Mouse (Mus musculus) olfactory bulb, adult 2 months (tissue): ENCODE measurements around the gene Lmo1. TPM values are rescaled to one million over a fixed set of nuclear protein-coding genes. Genes with fewer than 3 reads are reported as not detected.

Experiments used
- H3K27ac ChIP-seq: fragments of 200-500 bp; 2 replicates; pipeline ENCODE4 v1.5.1; 2012; ENCODE audit warnings: low read depth, low read length; ENCODE audit not compliant: insufficient read depth
- H3K4me1 ChIP-seq: fragments of 200-500 bp; 2 replicates; pipeline ENCODE4 v1.6.1; 2012; ENCODE audit warnings: low read length; ENCODE audit not compliant: control insufficient read depth, insufficient read depth
- H3K4me3 ChIP-seq: fragments of 200-500 bp; 2 replicates; pipeline ENCODE4 v1.5.1; 2012; ENCODE audit warnings: mild to moderate bottlenecking, low read depth, low read length, moderate library complexity; ENCODE audit not compliant: insufficient read depth
- CTCF ChIP-seq: fragments of 200-500 bp; IDR thresholded peaks from 2 replicates; pipeline ENCODE4 v1.5.1; 2012; ENCODE audit warnings: low read depth, mild to moderate bottlenecking, low read length, moderate library complexity; ENCODE audit not compliant: insufficient read depth
- POLR2A ChIP-seq: fragments of 200-500 bp; IDR thresholded peaks from 2 replicates; pipeline ENCODE4 v1.6.1; 2012; ENCODE audit warnings: mild to moderate bottlenecking, low read depth, low read length, moderate library complexity; ENCODE audit not compliant: insufficient read depth
- WGBS: fragments of 180-500 bp; shearing (Covaris S2); methylation state at CpG from one replicate; pipeline ENCODE4 v1.1.7; 2018; 5-methylcytosine and 5-hydroxymethylcytosine counted together
- polyA plus RNA-seq: library from polyadenylated mRNA; stranded (reverse); fragments of >200 nt; gene quantifications from 2 replicates; pipeline ENCODE4 v1.2.4, GENCODE M21; 2012; ENCODE audit warnings: low replicate concordance; ENCODE audit not compliant: missing spikeins, insufficient read depth, insufficient read length

Lmo1 gene
- polyA plus RNA-seq, 1 experiment, result not detected

GRCm38 (mm10) chr7:109203140-109203539, 28.1 kb upstream of the Lmo1 start:
- H3K4me1 ChIP-seq, result no peaks in the 10 kb centered on the region
- TF ChIP-seq POLR2A (no peak), CTCF (no peak)
- no peak overlapping the region for H3K27ac ChIP-seq
- 68% methylated on average over 3 of the region's 3 CpGs for WGBS
- H3K4me3 ChIP-seq, result no peak overlapping the region

GRCm38 (mm10) chr7:109200559-109200958, 25.6 kb upstream of the Lmo1 start:
- WGBS, result 88% methylated on average over 3 of the region's 3 CpGs
- no peak overlapping the region for H3K27ac ChIP-seq
- H3K4me3 ChIP-seq, result no peak overlapping the region
- no peak for TF ChIP-seq POLR2A
- TF ChIP-seq CTCF, result no peak
- no peaks in the 10 kb centered on the region for H3K4me1 ChIP-seq

GRCm38 (mm10) chr7:109197161-109197650, 22.2 kb upstream of the Lmo1 start:
- TF ChIP-seq CTCF (no peak), POLR2A (no peak)
- 0 out of 2 replicates have a peak, but pooled peaks cover 2% of the 10 kb centered on the region for H3K4me1 ChIP-seq
- WGBS, result 66% methylated on average over 3 of the region's 3 CpGs
- no peak overlapping the region for H3K4me3 ChIP-seq
- no peak overlapping the region for H3K27ac ChIP-seq

- no peak overlapping the region for H3K4me3 ChIP-seq
- H3K27ac ChIP-seq, result no peak overlapping the region
- H3K4me1 ChIP-seq, result peaks cover 8% of the 10 kb centered on the region
- TF ChIP-seq POLR2A (no peak), CTCF (no peak)
- 28% methylated on average over 11 of the region's 11 CpGs for WGBS
Observed at GRCm38 (mm10) chr7:109196399-109197082, 21.5 kb upstream of the Lmo1 start.

- H3K27ac ChIP-seq, result no peak overlapping the region
- peaks cover 10% of the 10 kb centered on the region for H3K4me1 ChIP-seq
- WGBS, result 60% methylated on average over 6 of the region's 6 CpGs
- TF ChIP-seq CTCF (no peak), POLR2A (no peak)
- H3K4me3 ChIP-seq, result no peak overlapping the region
Observed at GRCm38 (mm10) chr7:109195982-109196381, 21.0 kb upstream of the Lmo1 start.

- 90% methylated on average over 1 of the region's 1 CpGs for WGBS
- Histone ChIP-seq H3K4me3 (no peak overlapping the region), H3K27ac (no peak overlapping the region), H3K4me1 (peaks cover 15% of the 10 kb centered on the region)
- TF ChIP-seq CTCF, result no peak
Observed at GRCm38 (mm10) chr7:109194850-109195249, 19.8 kb upstream of the Lmo1 start.

GRCm38 (mm10) chr7:109187244-109188035, 12.4 kb upstream of the Lmo1 start:
- Histone ChIP-seq H3K4me3 (no peak overlapping the region), H3K27ac (no peak overlapping the region)
- TF ChIP-seq POLR2A (no peak), CTCF (no peak)

GRCm38 (mm10) chr7:109185975-109186374, 11.0 kb upstream of the Lmo1 start:
- Histone ChIP-seq H3K4me1 (peaks cover 5% of the 10 kb centered on the region), H3K4me3 (no peak overlapping the region), H3K27ac (no peak overlapping the region)
- no peak for TF ChIP-seq CTCF
- TF ChIP-seq POLR2A, result no peak
- 91% methylated on average over 2 of the region's 2 CpGs for WGBS

More at GRCm38 (mm10) chr7:109187244-109188035, 12.4 kb upstream of the Lmo1 start:
- 72% methylated on average over 6 of the region's 6 CpGs for WGBS
- H3K4me1 ChIP-seq, result peaks cover 15% of the 10 kb centered on the region

- 63% methylated on average over 5 of the region's 5 CpGs for WGBS
- Histone ChIP-seq H3K4me3 (no peak overlapping the region), H3K27ac (no peak overlapping the region), H3K4me1 (peaks cover under 1% of the 10 kb centered on the region)
- TF ChIP-seq CTCF (no peak), POLR2A (no peak)
Observed at GRCm38 (mm10) chr7:109185564-109185963, 10.6 kb upstream of the Lmo1 start.
